Mouse (Mus musculus): Measurements from ENCODE around the gene Cdh23.
A peak's percentile ranks its signal among the peaks of the same experiment; 100 is the strongest.

Gene Cdh23

GRCm38 (mm10) chr10:60456662-60457397, 239.5 kb downstream of the Cdh23 start:
- no peak for DNase-seq

DNA sequence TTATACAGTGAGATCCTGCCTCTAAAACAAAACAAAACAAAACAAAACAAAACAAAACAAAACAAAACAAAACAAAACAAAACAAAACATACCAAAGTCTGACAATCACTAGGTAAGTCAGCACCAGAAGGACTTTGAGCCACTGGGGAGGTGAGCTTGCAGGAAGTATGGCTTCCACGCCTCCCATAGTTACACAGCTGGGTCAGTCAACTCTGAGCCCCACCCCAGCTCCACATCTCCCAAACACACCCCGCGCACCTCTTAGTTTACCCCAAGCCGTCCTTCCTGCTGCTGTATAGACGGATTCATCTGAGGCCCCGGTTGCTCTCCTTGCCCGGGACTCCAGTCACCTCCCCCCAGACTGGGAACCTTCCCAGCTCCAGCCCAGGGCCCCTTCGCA, 241.1 kb downstream of the Cdh23 start:
- DNase-seq: no peak

DNA sequence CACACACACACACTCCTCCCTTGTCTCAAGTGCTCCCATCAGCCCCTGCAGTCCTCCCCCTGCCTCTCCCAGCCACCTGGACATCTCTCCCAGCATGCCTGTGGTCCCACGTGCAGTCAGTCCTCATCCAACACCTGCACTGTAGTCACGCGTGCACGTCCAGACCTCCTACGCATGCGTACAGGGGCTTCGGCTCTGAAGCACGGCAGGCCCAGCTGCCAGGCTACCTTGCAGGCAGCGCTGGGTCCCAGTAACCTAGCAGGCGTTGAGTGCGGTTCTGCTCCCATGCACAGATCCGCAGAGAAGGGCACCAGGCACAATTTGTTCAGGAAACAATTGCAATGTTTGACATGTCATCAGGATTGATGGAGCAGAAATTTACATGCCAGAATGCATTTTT, 249.1 kb downstream of the Cdh23 start:
- DNase-seq: no peak

- DNase-seq: no peak
Observed at GRCm38 (mm10) chr10:60445031-60445593, 251.2 kb downstream of the Cdh23 start.

GRCm38 (mm10) chr10:60443078-60443477, 253.2 kb downstream of the Cdh23 start:
- no peak for DNase-seq

GRCm38 (mm10) chr10:60442321-60442720, 254.0 kb downstream of the Cdh23 start:
- no peak for DNase-seq

DNA sequence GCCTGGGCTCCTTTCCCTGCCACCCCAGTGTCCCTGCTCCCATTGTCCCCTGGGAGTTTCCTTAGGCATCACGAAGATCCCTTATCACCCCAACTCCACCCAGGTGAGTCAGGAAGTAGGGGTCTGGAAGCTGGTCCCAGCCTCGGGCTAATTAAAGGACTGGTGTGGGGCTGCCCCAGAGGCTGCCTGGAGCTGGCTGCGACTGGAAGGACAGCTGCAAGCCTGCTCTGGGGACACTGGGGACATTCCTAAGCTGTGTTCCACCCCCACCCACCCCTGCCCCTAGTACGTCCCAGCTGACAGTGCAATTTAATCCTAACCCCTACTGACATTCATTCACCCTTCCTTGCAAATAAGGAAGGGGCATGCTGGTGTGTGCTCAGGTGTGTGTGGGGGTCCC, 263.6 kb downstream of the Cdh23 start:
- no peak for DNase-seq

DNA sequence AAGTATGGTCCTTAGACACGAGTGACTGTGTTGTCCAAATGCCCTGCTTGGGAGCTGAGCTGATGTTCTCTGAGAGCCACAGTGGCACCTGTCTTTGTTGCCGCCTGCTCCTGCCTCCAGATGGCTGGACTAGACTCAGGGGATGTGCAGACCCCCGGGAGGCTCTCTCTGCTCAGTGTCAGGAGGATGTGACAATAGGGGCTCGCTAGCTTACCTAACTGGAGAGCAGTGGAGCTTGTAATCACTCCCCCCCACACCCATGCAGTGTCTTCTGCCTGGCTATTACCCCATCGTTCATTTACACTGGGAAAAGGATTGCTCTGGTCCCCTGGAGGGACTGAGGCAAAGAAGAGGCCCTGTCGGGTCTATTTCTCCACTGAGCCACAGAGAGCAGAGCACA, 265.7 kb downstream of the Cdh23 start:
- no peak for DNase-seq

DNA sequence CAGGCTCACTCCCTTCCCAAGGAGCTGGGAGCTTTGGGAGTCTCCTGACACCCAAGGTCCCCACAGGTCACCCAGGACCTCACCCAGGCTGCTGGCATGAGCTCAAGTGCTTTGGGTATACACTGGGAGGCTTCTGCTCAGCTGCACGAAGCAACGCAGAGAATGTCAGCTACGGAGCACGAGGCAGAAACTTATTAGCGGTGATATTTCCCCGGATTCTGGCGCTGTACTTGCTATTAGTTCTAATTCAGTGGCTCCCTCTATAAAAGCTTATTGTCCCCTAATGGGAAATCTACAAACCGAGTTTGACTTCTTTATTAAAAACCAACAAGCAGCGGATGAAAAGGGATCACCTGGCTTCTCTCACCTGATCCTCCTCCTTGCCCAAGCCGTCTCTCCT, 266.3 kb downstream of the Cdh23 start:
- DNase-seq: no peak

DNA sequence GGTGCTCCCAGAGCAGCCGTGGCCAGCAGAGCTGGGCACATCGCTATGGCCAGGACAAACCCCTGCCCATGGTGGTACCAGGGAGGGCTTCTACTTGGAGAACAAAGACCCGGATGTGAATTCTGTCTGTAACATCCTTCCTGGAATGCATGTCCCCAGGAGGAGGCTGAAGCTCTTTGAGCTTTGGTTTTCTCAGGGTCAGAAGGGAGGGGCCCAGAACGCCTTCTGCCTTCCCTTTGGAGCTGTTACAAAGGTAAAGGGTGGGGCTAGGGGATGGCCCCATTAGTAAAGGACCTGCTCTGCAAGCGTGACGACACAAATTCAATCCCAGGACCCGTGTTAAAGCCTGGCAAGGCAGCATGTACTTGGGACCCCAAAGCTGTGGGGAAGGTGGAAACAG, 273.5 kb downstream of the Cdh23 start:
- DNase-seq: no peak

- no peak for DNase-seq
Observed at GRCm38 (mm10) chr10:60419624-60420023, 276.7 kb downstream of the Cdh23 start.

DNA sequence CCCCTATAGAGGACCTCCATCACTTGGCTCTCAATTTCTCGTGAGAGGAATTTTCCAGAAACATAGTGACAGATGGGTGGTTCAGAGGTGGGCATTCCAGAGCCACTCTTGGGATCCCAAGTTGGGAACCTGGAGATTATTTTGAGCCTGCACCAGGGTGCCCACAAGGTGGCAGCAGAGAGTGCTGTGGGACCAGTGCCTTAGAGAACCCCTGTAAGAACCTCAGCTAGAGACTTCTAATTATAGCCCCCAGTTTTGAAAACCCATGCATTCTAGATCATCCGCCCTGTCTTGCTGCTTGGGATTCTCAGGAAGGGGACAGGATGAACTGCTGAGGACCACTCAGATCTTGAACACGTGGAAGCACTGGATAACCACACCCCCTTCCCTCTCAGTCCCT, 278.2 kb downstream of the Cdh23 start:
- DNase-seq: peak; percentile 63

DNA sequence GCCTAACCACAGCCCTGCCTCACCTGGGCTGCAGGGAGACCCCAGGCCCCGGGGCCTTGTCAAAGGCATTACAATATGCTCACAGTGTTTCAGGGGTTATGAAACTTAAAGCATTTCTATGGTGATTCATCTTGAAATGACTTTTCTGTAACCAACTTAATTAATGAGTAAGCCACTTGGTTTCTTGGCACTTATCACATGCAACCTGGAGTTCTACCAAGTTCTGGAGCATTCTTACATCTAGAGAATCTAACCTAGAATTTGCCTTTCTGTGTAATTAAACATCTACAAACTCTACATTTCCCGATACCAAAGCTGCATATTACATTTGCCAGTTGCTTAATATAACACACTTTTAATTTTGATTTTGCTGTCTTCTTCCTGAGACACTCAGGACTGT, 279.2 kb downstream of the Cdh23 start:
- DNase-seq: no peak

DNA sequence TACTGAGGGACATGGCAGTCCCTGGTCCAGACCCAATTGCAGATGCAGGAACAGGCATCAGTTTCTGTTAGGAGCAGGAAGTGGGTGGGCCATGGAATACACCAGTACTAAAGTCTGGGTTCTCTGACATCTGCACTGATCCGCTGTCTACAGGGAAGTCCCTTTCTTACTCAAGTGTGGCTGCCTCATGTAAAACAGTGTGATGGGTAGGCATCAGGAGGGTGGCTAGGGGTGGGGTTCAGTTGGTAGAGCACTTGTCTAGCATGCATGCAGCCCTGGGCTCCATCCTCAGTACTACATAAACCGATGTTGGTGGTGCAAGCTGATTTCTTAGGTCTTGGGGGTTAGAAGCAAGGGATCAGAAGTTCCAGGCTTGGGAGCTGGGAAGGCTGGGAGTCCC, 282.5 kb downstream of the Cdh23 start:
- DNase-seq: no peak

DNA sequence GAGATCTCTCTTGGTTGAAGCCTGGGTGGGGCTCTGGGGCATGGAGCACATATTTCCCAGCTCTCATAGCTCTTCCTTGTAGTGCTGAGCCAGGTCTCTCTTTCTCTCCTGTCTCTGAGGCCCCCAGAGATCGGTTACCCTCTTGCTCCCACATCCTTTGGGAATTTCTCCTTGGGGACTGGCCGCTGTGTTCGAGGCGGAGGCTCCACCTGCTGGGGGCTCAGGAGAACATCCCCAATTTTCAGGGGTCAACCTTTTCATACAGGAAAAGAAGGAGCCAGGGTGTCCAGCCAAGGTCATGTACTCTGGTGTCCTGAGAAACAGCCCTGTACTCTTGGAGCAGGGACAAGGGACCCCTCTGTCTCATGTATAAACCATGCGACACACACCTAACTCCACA, 284.5 kb downstream of the Cdh23 start:
- DNase-seq: no peak

DNA sequence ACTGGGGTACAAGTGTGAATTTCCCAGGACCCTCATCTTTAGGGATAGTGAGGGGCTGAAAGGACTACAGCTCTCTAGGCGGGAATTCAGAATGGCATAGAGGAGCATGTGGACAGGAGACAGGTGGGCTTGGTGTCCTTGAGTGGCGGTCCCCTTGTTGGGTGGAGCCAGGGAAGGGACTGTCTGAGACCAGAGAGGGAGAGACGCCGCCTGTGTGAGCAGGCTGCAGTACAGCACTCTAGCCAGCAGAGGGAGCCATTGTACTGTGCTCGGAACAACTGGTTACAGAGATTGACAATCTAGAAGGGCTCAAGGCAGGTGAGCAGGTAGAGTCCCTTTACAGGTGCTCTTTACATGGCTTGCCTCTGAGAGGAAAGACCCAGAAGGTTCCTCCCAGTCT, 288.5 kb downstream of the Cdh23 start:
- DNase-seq: peak; percentile 59

GRCm38 (mm10) chr10:60405460-60406177, 290.7 kb downstream of the Cdh23 start:
- no peak for DNase-seq

- DNase-seq: no peak
Observed at GRCm38 (mm10) chr10:60400507-60401295, 295.6 kb downstream of the Cdh23 start.

GRCm38 (mm10) chr10:60399449-60399848, 296.8 kb downstream of the Cdh23 start, which contains the start of gene Gm17455:
Gm17455 (plus strand) TSS chr10:60399726.
- DNase-seq: no peak

DNA sequence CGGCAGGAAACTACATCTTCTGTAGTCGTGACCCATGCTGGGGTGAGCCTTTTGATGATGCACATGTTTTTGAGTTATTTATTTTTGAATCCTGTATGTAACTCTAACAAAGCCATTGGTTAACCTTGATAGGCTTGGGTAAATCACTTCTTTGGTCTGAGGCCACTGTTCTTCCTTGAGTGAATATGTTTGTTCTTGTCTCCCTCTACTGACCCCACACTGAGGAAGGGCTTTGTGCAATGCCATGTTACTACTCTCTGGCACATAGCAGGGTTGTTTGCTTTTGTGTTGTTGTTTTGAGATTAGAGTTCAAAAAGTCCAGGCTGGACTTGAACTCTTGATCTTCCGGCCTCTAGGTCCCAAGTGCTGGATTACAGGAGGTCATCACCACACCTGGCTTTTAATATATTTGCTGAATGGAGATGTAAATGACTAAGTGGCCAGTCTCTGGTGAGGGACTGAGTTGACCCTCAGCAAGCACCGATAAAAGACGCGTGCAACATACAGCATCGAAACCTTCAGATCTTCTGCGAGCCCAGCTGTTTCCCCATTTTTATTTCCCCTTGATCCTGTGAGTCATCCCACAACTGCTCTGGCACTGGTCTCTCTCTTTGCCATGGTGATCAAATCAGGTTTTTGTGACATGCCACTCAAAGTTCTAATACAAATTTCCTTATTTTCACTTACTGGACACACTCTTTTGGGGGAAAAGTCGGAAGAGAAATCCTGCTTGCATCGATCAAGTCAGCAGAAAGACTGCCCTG, 298.1 kb downstream of the Cdh23 start:
- DNase-seq: no peak

DNA sequence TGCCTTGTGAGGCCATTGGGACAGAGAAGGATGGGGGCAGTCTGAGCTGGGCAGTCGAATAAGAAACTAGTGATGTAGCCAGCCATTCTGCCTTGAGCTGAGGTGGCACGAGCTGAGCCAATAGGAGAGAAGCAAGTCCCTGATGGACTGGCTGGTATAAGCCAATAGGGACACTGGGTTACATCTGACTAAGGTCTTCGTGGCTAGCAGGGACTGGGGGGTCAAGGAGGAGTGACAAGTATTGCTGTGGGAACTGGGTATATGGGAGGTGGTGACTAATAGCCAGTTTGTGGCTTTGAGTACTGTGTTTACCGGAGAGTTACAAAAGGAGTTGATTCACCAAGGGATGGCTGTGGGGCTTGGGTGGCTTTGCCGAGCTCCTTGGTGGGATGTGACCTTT, 300.7 kb downstream of the Cdh23 start:
- no peak for DNase-seq

DNA sequence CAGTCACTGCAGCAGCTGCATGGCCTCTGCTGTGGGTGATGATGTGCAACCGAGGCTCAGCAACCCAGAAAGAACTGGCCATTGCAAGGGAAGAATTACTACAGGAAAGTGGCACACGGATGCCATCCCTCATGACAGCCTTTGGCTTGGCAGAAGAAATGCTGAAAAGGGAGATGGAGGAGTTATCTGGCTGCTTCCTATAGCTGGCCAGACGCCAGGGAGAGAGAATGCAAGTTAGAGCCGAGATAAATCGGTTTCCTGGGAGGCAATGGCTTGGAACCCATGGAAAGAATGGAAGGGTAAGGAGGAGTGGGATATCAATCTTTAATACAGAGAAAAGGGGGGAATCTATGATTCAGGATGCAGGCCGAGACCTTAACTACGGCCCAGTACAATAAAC, 301.4 kb downstream of the Cdh23 start:
- no peak for DNase-seq

DNA sequence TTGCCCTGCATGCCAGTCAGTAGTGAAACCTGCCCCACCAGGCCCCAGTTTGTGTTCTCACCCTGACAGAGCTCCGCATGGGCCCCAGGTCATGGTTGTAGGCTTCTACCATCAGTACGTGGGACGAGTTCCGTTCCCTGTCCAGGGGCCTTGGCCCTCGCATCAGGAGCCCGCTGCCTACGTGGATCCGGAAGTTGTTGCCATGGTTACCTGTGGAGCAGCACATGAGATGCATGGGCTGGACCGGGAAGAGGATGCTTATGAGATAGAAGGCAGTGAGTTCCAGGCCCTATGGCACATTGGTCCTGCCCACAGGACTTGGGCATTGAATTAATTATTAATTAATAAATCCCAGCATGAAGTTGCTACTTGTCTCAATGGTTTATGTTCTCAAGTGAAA, 304.6 kb downstream of the Cdh23 start:
- DNase-seq: no peak
